Mouse (Mus musculus) midbrain, postnatal 0 days (tissue): ENCODE measurements around the gene Lrrc32. TPM values are rescaled to one million over a fixed set of nuclear protein-coding genes. Genes with fewer than 3 reads are reported as not detected.

Experiments used
- ATAC-seq: fragments of 200-750 bp; cut with Nextera tagmentation; 2 replicates; pipeline ENCODE4 v1.8.0; 2017; ENCODE audit warnings: moderate number of reproducible peaks, mild to moderate bottlenecking, moderate TSS enrichment, moderate library complexity; ENCODE audit not compliant: low FRiP score
- DNase-seq: peaks from one replicate; pipeline ENCODE4 v3.0.0-alpha.2; 2015; ENCODE audit warnings: low spot score
- H3K27ac ChIP-seq: fragments of 300-500 bp; sonication (generic); 2 replicates; pipeline ENCODE4 v1.5.1; 2014; ENCODE audit warnings: low read depth, mild to moderate bottlenecking, low read length, mixed read lengths
- H3K27me3 ChIP-seq: fragments of 300-500 bp; sonication (generic); 2 replicates; pipeline ENCODE4 v1.6.1; 2014; ENCODE audit warnings: low read length, control low read depth, mixed read lengths; ENCODE audit not compliant: insufficient read depth
- H3K36me3 ChIP-seq: fragments of 300-500 bp; sonication (generic); 2 replicates; pipeline ENCODE4 v1.6.1; 2014; ENCODE audit warnings: low read length, control low read depth, mixed read lengths; ENCODE audit not compliant: insufficient read depth
- H3K4me1 ChIP-seq: fragments of 300-500 bp; sonication (generic); 2 replicates; pipeline ENCODE4 v1.6.1; 2014; ENCODE audit warnings: mild to moderate bottlenecking, control low read depth, antibody characterized with exemption, low read length, mixed read lengths; ENCODE audit not compliant: insufficient read depth
- H3K4me2 ChIP-seq: fragments of 300-500 bp; sonication (generic); 2 replicates; pipeline ENCODE4 v1.6.1; 2014; ENCODE audit warnings: low read depth, mild to moderate bottlenecking, low read length, mixed read lengths; ENCODE audit not compliant: poor library complexity, severe bottlenecking
- H3K4me3 ChIP-seq: fragments of 300-500 bp; sonication (generic); 2 replicates; pipeline ENCODE4 v1.5.1; 2014; ENCODE audit warnings: low read depth, mild to moderate bottlenecking, low read length, moderate library complexity
- H3K9ac ChIP-seq: fragments of 300-500 bp; sonication (generic); replicated peaks from 2 replicates; pipeline ENCODE4 v1.6.1; 2014; ENCODE audit warnings: mild to moderate bottlenecking, low read length, moderate library complexity, mixed read lengths; ENCODE audit not compliant: poor library complexity, severe bottlenecking
- H3K9me3 ChIP-seq: fragments of 300-500 bp; sonication (generic); 2 replicates; pipeline ENCODE4 v1.6.1; 2016; ENCODE audit warnings: low read length, control low read depth
- CTCF ChIP-seq: IDR thresholded peaks from 2 replicates; pipeline ENCODE4 v1.5.1; 2016; ENCODE audit warnings: antibody characterized with exemption, mild to moderate bottlenecking
- WGBS: fragments of 180-500 bp; shearing (Covaris S2); extraction: QIAGEN DNeasy Blood & Tissue Kit; methylation state at CpG from one replicate; pipeline ENCODE4 v1.1.7; 2014; 5-methylcytosine and 5-hydroxymethylcytosine counted together
- polyA plus RNA-seq: library from polyadenylated mRNA; unstranded; fragments of >200 nt; fragmentation: Nextera tagmentation; extraction: Ambion mirVana; gene quantifications from 2 replicates; pipeline ENCODE4 v1.2.1, GENCODE M21; 2015
- total RNA-seq: library from RNA; depleted of rRNA; stranded (reverse); fragments of >200 nt; gene quantifications from 2 replicates; pipeline ENCODE4 v1.2.3, GENCODE M21; 2014

Lrrc32 gene
- total and polyA plus RNA-seq, 2 experiments from 2014 or later, result 5.2 to 7.6 TPM

DNA sequence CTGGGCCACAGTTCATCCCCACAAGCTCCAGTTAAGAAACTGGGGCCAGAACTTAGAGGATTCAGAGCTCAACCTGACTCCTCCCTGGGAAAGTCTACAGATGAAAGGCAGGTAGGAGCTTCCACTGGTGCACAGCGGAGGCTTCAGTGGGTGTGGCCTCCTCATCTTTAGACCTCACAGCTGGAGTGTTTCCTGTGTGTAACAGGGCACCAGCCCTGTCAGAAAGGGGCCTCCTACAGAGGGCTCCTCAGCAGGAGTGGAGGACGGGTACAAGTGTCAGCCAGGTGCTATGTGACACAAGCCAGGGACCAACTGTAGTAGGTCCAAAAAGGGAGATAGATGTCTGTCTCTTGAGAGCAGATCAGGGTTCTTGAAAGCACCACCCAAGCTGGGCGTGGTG is 24.2 kb downstream of the Lrrc32 start:
- 65% methylated on average over 3 of the region's 3 CpGs for WGBS
- Histone ChIP-seq H3K36me3 (no peaks in the 10 kb centered on the region), H3K4me1 (no peaks in the 10 kb centered on the region), H3K27me3 (no peaks in the 10 kb centered on the region), H3K4me3 (no peak overlapping the region), H3K27ac (no peak overlapping the region), H3K9ac (no peak overlapping the region), H3K4me2 (no peak overlapping the region), H3K9me3 (no peaks in the 10 kb centered on the region)
- ATAC-seq (no peak), DNase-seq (no peak)
- no peak for TF ChIP-seq CTCF

DNA sequence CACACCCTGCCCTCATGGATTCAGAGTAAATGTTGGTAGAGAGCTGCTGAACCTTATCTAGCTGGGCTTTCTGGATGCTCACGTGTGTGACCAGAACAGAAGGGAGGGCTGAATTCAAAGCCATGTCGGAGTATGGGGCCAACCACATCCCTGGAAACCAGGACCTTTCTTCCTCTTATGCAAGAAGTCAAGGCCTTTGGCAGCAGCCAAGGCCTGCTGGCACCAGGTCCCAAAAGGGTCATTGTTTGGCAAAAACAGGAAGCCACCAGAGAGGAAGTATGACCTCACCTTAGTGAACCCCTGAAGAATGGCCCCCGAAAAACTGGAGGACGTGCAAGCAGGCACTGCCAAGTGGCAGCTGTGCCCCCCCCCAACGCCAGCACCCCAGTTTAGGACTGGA is 33.5 kb downstream of the Lrrc32 start:
- DNase-seq (no peak), ATAC-seq (no peak)
- TF ChIP-seq CTCF, result no peak
- no peak overlapping the region for H3K4me3 ChIP-seq
- H3K27me3 ChIP-seq, result no peaks in the 10 kb centered on the region
- H3K9ac ChIP-seq, result no peak overlapping the region
- peaks cover 5% of the 10 kb centered on the region; the same call in 1 of the 2 replicates for H3K4me1 ChIP-seq
- H3K36me3 ChIP-seq, result no peaks in the 10 kb centered on the region
- H3K4me2 ChIP-seq, result no peak overlapping the region
- no peaks in the 10 kb centered on the region for H3K9me3 ChIP-seq
- no peak overlapping the region for H3K27ac ChIP-seq
- WGBS, result 77% methylated on average over 5 of the region's 5 CpGs

DNA sequence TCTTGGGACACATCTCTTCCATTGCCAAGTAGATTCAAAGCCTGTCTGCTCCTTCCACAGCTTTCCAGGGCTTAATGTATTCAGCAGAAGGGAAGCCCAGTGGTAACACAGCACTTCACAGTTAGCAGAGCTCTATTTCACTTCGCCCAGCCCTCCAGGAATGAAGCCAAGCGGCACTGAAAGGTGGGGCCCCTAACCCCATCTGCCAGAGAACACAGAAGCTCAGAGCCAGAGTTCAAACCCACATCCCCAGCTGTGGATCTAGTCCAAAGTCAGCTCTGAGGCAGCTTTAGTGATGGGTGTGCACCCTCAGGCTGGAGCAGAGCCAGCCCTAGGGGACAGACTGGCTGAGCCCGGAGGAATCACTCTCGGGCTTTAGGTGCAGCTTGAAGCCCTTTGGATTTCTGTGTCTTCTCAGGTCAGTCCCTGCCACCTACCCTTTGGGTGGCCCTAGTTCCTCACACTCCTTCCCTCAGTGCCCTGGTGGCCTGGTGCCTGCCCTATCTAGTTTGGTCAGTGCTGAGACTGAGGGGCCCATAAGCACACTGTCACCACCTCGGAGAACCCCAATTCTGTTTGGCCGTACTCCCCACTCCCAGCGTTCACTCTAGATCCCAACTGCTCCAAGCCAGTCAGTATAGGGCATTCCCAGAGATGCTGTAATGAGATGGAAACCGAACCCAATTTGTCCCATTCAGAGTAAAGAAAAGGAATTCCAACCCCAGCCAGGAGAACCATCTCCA is 34.2 kb downstream of the Lrrc32 start:
- ATAC-seq, result no peak
- no peaks in the 10 kb centered on the region for H3K9me3 ChIP-seq
- no peak overlapping the region for H3K9ac ChIP-seq
- H3K27me3 ChIP-seq, result no peaks in the 10 kb centered on the region
- no peaks in the 10 kb centered on the region for H3K36me3 ChIP-seq
- peaks cover 5% of the 10 kb centered on the region; the same call in 1 of the 2 replicates for H3K4me1 ChIP-seq
- H3K27ac ChIP-seq, result no peak overlapping the region
- no peak for TF ChIP-seq CTCF
- H3K4me2 ChIP-seq, result no peak overlapping the region
- WGBS, result 72% methylated on average over 8 of the region's 8 CpGs
- H3K4me3 ChIP-seq, result no peak overlapping the region
- DNase-seq, result no peak

DNA sequence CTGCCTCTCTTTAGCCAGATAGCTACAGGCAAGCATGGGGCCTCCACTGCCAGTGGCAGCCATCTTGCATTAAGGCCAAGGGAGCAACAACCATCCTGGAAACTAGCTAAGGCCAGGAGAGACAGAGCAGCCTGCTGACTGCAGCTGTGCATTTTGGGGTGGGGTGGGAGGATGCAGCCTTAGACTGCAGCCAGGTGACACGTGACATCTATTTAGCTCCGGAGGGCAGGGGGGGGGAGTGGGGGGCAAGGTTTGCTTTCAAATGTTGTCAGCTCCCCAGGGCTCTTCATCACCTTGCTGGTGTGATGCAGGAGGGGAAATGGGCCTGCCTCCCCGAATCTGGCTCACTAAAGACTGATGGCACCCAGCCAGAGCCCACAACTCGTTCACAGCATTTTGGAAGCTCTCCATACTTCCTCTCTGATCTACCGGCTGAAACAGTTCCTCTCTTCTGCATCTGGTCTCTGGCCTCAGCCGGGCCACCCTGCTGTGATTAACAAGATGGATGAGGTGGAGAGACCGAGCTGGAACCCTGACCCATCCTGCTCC is 34.8 kb downstream of the Lrrc32 start:
- Histone ChIP-seq H3K36me3 (no peaks in the 10 kb centered on the region), H3K27ac (no peak overlapping the region), H3K4me3 (no peak overlapping the region), H3K4me1 (peaks cover 5% of the 10 kb centered on the region; the same call in 1 of the 2 replicates), H3K9me3 (no peaks in the 10 kb centered on the region), H3K27me3 (no peaks in the 10 kb centered on the region), H3K4me2 (no peak overlapping the region), H3K9ac (no peak overlapping the region)
- no peak for TF ChIP-seq CTCF
- DNase-seq (peak; percentile 81), ATAC-seq (no peak)
- WGBS, result 15% methylated on average over 7 of the region's 7 CpGs

DNA sequence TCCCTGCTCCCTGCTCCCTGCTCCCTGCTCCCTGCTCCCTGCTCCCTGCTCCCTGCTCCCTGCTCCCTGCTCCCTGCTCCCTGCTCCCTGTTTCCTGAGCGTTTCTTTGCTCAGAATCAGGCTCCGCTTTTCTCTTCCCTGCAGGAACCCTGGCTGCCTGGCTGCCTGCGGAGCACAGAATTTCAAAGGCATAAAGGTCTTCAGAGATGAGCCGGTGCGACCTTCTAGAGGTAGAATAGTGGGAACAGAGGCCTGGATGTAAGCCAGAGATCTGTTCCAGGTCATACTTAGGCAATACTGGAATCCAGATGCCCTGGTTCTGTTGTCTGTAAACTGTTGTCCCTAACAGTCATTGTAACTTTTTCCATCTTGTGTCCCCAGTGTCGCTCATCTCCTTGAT is 35.3 kb downstream of the Lrrc32 start:
- Histone ChIP-seq H3K4me3 (no peak overlapping the region), H3K9me3 (no peaks in the 10 kb centered on the region), H3K36me3 (no peaks in the 10 kb centered on the region), H3K4me2 (no peak overlapping the region), H3K4me1 (peaks cover 5% of the 10 kb centered on the region; the same call in 1 of the 2 replicates), H3K27me3 (no peaks in the 10 kb centered on the region), H3K27ac (no peak overlapping the region), H3K9ac (no peak overlapping the region)
- 24% methylated on average over 6 of the region's 6 CpGs for WGBS
- no peak for ATAC-seq
- no peak for TF ChIP-seq CTCF
- no peak for DNase-seq

DNA sequence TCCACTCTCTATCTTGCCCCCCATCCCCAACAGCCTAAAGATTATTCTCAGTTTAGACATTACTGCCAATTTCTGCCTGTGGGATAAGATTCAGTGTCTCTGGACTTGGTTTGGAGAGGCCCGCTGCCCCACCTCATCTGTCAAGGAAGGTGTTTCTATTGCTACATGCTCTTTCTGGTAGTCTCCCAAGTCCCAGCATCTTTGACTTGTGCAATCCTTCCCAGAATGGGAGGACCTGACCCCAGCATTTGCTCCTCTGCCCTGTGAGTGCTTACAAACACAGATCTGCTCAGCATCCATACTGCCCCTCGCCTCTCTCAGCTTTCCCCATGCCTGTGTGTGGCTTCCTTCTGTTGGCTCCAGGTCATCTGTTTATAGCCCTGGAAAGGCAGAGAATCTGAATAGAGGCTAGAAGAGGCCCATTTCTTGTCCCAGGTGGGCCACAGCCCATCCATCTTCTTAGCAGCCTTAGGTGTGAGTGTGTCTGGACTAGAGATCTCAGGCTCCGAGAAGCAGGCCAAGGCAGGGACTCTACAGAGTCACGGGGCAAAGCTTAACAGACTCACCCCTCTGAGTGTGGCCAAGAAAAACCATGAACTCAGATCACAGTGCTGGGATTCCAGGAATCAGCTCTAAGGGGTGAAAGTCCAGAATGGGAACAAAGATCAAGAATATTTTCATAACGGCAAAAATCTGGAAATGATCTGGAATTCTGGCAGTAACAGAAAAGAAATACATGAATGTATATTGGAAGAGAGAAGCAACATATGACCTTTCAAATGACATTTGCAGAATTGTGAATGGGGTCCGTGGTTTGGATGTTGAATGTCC is 36.0 kb downstream of the Lrrc32 start:
- Histone ChIP-seq H3K27me3 (no peaks in the 10 kb centered on the region), H3K4me1 (peaks cover 5% of the 10 kb centered on the region; the same call in 1 of the 2 replicates), H3K4me2 (no peak overlapping the region), H3K9me3 (no peaks in the 10 kb centered on the region), H3K27ac (no peak overlapping the region), H3K9ac (no peak overlapping the region), H3K4me3 (no peak overlapping the region), H3K36me3 (no peaks in the 10 kb centered on the region)
- WGBS, result 84% methylated on average over 6 of the region's 6 CpGs
- no peak for TF ChIP-seq CTCF
- ATAC-seq (no peak), DNase-seq (no peak)
